Mouse (Mus musculus): ENCODE data around the gene Cluap1. TPM values are rescaled to one million over a fixed set of nuclear protein-coding genes. Genes with fewer than 3 reads are reported as not detected.

Cluap1 gene
- polyA plus RNA-seq, 1 experiment from 2014 or later, result 27.3 TPM

DNA sequence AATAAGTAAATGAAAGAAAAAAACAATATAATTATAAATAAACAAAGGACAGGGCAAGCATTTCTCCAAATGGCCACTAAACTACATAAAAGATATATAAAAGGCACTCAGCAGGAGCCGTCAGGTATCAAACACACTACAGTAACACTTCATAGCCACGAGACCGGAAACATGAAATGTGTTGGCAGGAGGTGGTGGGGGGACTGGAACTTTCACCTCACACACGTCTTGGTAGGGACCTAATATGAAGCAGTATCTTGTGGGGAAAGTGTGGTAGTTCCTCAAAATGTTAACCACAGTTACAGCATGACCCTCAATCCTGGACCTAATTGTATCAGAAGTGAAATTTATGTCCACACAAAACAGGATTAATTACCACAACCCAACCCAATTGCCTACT is 73.6 kb downstream of the Cluap1 start:
- H3K4me3 ChIP-seq (ENCODE audit: low read depth, low read length), result no peak overlapping the region
- ATAC-seq (replicated peaks; ENCODE audit: insufficient number of reproducible peaks, low FRiP score, low TSS enrichment, low read depth) (no peak), DNase-seq (ENCODE audit: low spot score) (no peak)
- no peak overlapping the region for H3K4me2 ChIP-seq (ENCODE audit: low read depth, low read length)
- H3K4me1 ChIP-seq (ENCODE audit: control insufficient read depth, insufficient read depth, low read length), result no peaks in the 10 kb centered on the region
- no peak overlapping the region for H3K27ac ChIP-seq (replicated peaks; ENCODE audit: low read depth, low read length)
- peaks cover 7% of the 10 kb centered on the region for H3K36me3 ChIP-seq (replicated peaks; ENCODE audit: control insufficient read depth, insufficient read depth, low read depth, low read length)
- 94% methylated on average over 4 of the region's 4 CpGs for WGBS
- no peaks in the 10 kb centered on the region for H3K9me3 ChIP-seq (replicated peaks; ENCODE audit: control insufficient read depth, low read length)
- no peaks in the 10 kb centered on the region for H3K27me3 ChIP-seq (ENCODE audit: control insufficient read depth, insufficient read depth, low read length)
- H3K9ac ChIP-seq (replicated peaks; ENCODE audit: low read length), result no peak overlapping the region

DNA sequence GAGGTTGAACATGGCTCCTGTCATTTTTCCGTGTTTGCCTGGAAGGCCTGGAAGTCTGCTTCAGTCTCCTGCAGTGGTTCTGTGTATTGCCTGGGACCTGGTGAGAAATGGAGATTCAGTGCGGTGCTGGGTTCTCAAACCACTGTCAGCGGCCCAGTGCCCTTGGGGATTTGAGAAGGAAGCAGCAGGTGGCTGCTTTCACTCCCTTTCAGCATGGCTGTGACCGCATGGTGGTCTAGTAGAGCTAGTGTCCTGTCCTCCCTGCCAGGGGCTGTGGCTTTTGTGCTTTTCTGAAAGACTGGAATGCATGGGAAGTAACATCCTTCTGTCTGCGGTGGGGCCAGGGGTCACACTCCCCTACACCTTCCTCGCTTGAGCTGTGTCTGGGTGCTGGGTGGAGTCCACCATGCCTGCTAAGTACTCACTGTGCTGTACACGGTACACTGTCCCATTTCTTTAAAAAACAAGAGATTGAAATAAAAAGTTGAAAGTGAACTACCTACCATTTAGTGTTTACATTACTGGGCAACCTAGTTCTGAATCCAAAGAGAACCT is 74.6 kb downstream of the Cluap1 start:
- Histone ChIP-seq H3K4me3 (ENCODE audit: low read depth, low read length) (no peak overlapping the region), H3K4me1 (ENCODE audit: control insufficient read depth, insufficient read depth, low read length) (no peaks in the 10 kb centered on the region), H3K9ac (replicated peaks; ENCODE audit: low read length) (no peak overlapping the region), H3K27me3 (ENCODE audit: control insufficient read depth, insufficient read depth, low read length) (no peaks in the 10 kb centered on the region), H3K4me2 (ENCODE audit: low read depth, low read length) (no peak overlapping the region), H3K9me3 (replicated peaks; ENCODE audit: control insufficient read depth, low read length) (no peaks in the 10 kb centered on the region), H3K36me3 (replicated peaks; ENCODE audit: control insufficient read depth, insufficient read depth, low read depth, low read length) (peaks cover 15% of the 10 kb centered on the region), H3K27ac (replicated peaks; ENCODE audit: low read depth, low read length) (no peak overlapping the region)
- WGBS, result 59% methylated on average over 7 of the region's 7 CpGs
- ATAC-seq (replicated peaks; ENCODE audit: insufficient number of reproducible peaks, low FRiP score, low TSS enrichment, low read depth), result no peak
- DNase-seq (ENCODE audit: low spot score), result no peak

DNA sequence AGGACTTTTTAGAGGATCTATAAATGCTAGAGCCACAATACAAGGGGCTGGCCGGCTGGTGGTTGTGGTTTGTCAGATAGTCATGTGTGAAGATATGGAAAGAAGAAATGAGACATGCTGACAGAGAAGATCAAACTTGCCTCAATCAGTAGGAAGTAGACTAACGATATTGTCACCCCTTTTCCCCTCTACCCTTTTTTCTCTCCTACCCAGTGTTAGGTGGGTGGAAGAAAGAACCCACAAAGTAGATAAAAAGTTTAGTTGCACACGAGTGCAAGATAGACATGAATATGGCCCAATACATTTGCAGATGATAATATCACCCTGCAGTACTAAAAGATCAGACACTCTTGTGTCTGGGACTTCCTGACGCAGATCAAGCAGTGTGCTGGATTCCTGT is 79.8 kb downstream of the Cluap1 start:
- DNase-seq (ENCODE audit: low spot score), result no peak
- Histone ChIP-seq H3K4me3 (ENCODE audit: low read depth, low read length) (no peak overlapping the region), H3K27me3 (ENCODE audit: control insufficient read depth, insufficient read depth, low read length) (no peaks in the 10 kb centered on the region), H3K9me3 (replicated peaks; ENCODE audit: control insufficient read depth, low read length) (no peaks in the 10 kb centered on the region), H3K36me3 (replicated peaks; ENCODE audit: control insufficient read depth, insufficient read depth, low read depth, low read length) (peaks cover 19% of the 10 kb centered on the region), H3K4me2 (ENCODE audit: low read depth, low read length) (no peak overlapping the region), H3K9ac (replicated peaks; ENCODE audit: low read length) (no peak overlapping the region), H3K27ac (replicated peaks; ENCODE audit: low read depth, low read length) (no peak overlapping the region), H3K4me1 (ENCODE audit: control insufficient read depth, insufficient read depth, low read length) (no peaks in the 10 kb centered on the region)
- 87% methylated on average over 4 of the region's 4 CpGs for WGBS
- ATAC-seq (replicated peaks; ENCODE audit: insufficient number of reproducible peaks, low FRiP score, low TSS enrichment, low read depth), result no peak

Small RNA genes within 50 kb of the gene (microRNA-seq; reads per million reads assigned to microRNA genes)
- gene Gm23493 (ENCODE audit: borderline number of aligned reads), result not detected

Other genes starting within 250 kb of the Cluap1 start
- gene Mefv, start 190.7 kb upstream of the Cluap1 start, polyA plus RNA-seq (2014; fragmentation: Nextera tagmentation; extraction: Ambion mirVana), result not detected in 2 replicates
- gene Zfp263, start 164.7 kb upstream of the Cluap1 start, polyA plus RNA-seq (2014; fragmentation: Nextera tagmentation; extraction: Ambion mirVana), result 24.7 and 25.3 TPM in 2 replicates
- gene Olfr15, start 77.9 kb upstream of the Cluap1 start, polyA plus RNA-seq (2014; fragmentation: Nextera tagmentation; extraction: Ambion mirVana), result 0.11 and 0.78 TPM in 2 replicates
- 1.3 TPM in 2 replicates for gene Zfp174, start 61.5 kb upstream of the Cluap1 start, polyA plus RNA-seq (2014; fragmentation: Nextera tagmentation; extraction: Ambion mirVana)
- 53.3 and 55.7 TPM in 2 replicates for gene Naa60, start 36.4 kb upstream of the Cluap1 start, polyA plus RNA-seq (2014; fragmentation: Nextera tagmentation; extraction: Ambion mirVana)
- 6.8 and 7.3 TPM in 2 replicates for gene Zfp597, start 24.2 kb upstream of the Cluap1 start, polyA plus RNA-seq (2014; fragmentation: Nextera tagmentation; extraction: Ambion mirVana)
- 1.6 and 4.4 TPM in 2 replicates for gene Gm20695, start 24.2 kb upstream of the Cluap1 start, polyA plus RNA-seq (2014; fragmentation: Nextera tagmentation; extraction: Ambion mirVana)
- 5.3 and 6.9 TPM in 2 replicates for gene 1700037C18Rik, start 112 bp upstream of the Cluap1 start, polyA plus RNA-seq (2014; fragmentation: Nextera tagmentation; extraction: Ambion mirVana)
- 0.76 and 0.91 TPM in 2 replicates for gene Nlrc3, start 67.8 kb downstream of the Cluap1 start, polyA plus RNA-seq (2014; fragmentation: Nextera tagmentation; extraction: Ambion mirVana)
- gene Slx4, start 95.0 kb downstream of the Cluap1 start, polyA plus RNA-seq (2014; fragmentation: Nextera tagmentation; extraction: Ambion mirVana), result 25.2 and 25.3 TPM in 2 replicates
- gene Dnase1, start 128.1 kb downstream of the Cluap1 start, polyA plus RNA-seq (2014; fragmentation: Nextera tagmentation; extraction: Ambion mirVana), result 4.4 and 5.0 TPM in 2 replicates
- gene Trap1, start 169.0 kb downstream of the Cluap1 start, polyA plus RNA-seq (2014; fragmentation: Nextera tagmentation; extraction: Ambion mirVana), result 92.4 and 98.8 TPM in 2 replicates

All from embryonic facial prominence, embryonic 11.5 days (tissue).